Mouse (Mus musculus) cerebellum, adult 2 months (tissue): ENCODE results near the gene Rem2.

Experiments used
- CTCF ChIP-seq: fragments of 200-500 bp; IDR thresholded peaks from 2 replicates; pipeline ENCODE4 v1.5.1; 2011; ENCODE audit warnings: low read depth, mild to moderate bottlenecking, control low read depth, low read length, moderate library complexity, borderline replicate concordance; ENCODE audit not compliant: insufficient read depth
- POLR2A ChIP-seq: fragments of 200-500 bp; IDR thresholded peaks from 2 replicates; pipeline ENCODE4 v1.6.1; 2011; ENCODE audit warnings: low read length, control low read depth, borderline replicate concordance; ENCODE audit not compliant: insufficient read depth

DNA sequence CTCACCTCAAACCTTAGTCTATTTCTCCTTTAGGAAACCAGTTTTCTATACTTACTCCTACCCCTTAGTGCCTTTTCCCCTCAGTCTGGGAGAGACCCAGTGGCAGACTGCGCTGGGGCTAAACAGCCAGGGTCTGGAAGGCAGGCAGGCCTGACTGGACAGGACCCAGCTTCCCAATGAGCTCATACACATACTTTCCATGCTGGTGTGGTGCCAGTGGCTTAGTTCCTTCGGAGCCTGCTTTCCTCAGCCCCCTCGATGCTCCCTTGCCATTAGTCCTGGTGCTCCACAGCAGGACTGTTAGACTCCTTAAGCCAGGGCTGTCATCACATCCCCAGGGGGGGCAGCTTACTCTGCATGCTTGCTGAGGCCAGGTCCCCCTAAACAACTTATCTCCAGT lies 30.4 kb upstream of the Rem2 start:
- TF ChIP-seq POLR2A: no peak
- TF ChIP-seq CTCF: no peak
